Mouse (Mus musculus) left cerebral cortex, adult 2 months (tissue): Measurements from ENCODE around the gene Rnf220. TPM values are rescaled to one million over a fixed set of nuclear protein-coding genes. Genes with fewer than 3 reads are reported as not detected.

Source experiments
- DNase-seq, 2 experiments: peaks; one replicate each; pipeline ENCODE4 v3.0.0; 2021 to 2022; ENCODE audit warnings: low spot score in 2 of 2, mixed read lengths in 1 of 2; ENCODE audit errors: extremely low spot score in 1 of 2
- H3K27ac ChIP-seq: fragments of 200-600 bp; 2 replicates; pipeline ENCODE4 v1.8.1; 2022
- H3K4me3 ChIP-seq: fragments of 200-600 bp; 2 replicates; pipeline ENCODE4 v1.8.1; 2022
- CTCF ChIP-seq: fragments of 200-600 bp; IDR thresholded peaks from 2 replicates; pipeline ENCODE4 v1.8.1; 2022; ENCODE audit warnings: antibody characterized with exemption, mild to moderate bottlenecking, moderate library complexity
- intact Hi-C: fragments of 180-260 bp; cut with DNase I; formaldehyde crosslinking; loops from one replicate; pipeline ENCODE4 v1.15.1; 2025
- total RNA-seq, 2 experiments: library from RNA; stranded (reverse); gene quantifications; 2 replicates each; pipeline ENCODE4 v1.2.3; 2021

Gene Rnf220
- total RNA-seq, 2 experiments from 2014 or later, result 192 to 199 TPM

DNA sequence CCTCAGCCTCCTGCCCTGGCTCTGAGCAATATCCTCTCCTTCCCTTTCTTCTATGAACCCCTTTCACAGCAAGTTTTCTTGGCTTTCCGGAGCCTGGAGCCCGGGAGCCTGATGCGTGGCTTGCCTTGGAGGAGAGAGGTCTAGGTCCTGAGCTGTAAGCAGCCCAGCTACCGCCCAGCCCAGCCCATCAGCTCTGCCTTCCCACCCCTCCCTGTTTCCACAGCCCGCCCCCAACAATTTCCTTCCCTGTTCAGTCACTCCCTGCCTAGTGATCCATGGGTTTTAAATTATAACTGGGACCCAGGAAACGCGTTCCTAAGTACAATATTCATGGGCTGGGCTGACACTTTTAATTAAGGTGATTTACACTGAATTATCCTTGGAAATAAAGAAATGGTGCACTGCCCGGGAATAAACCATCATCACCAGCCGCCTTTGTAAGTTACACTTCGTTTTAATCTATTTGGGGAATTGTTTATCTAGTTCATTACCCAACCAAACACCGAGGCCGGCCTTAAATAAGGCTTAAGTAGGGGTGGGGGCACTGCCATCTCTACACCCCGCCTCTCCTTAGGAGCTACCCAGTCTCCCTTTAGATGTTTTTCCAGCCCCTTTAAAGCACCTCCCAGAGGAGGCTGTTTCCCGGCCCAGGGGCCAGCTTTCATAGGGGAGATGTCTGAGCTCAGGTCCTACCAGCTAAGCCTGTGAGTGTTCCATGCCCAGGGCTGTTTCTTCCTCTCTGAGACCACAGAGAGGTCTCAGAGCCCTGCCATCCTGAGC is 194.6 kb downstream of the Rnf220 start:
- Histone ChIP-seq H3K4me3 (no peak overlapping the region), H3K27ac (no peak overlapping the region)
- no peak for DNase-seq
- intact Hi-C loops, result no loop called here
- no peak for TF ChIP-seq CTCF

DNA sequence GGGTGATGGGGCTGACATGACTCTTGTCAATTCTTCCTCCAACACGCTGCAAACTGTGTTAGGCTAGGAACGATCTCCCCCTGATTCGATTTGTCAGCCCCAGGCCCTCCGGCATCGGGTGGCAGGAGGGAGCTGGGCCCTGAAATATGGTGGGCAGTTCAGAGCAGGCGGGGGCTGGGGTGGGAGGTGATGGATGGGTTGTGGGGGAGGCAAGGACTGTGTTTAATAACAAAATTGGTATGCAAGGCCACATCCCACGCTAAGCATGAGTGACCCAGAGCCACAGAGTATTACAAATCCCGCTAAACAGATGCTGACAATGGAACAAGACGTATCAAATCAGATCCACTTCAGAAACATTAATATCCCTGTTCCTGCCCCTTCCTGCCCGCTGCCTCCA is 196.9 kb downstream of the Rnf220 start:
- no peak overlapping the region for H3K4me3 ChIP-seq
- no peak overlapping the region for H3K27ac ChIP-seq
- TF ChIP-seq CTCF, result no peak
- DNase-seq, result no peak
- intact Hi-C loops, result no loop called here

DNA sequence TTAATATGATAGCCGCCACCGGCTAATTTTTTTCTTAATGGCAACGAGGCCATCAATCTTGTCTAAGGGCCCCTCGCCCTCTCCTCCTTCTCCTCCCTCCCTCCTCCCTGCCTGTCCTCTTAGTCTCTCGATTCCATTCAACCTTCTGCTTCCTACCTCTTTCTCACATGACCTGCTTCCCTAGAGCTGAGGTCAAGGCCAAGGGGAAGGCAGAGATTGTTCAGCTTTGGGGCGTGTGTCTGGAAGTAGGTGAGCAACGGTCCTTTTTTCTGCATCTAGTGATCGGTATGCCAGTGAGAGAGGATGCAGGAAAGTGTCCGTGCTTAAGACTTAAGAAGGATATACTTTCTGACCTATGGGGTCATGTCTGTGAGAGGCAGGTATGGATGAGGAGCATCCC is 199.0 kb downstream of the Rnf220 start:
- no peak for TF ChIP-seq CTCF
- H3K27ac ChIP-seq, result no peak overlapping the region
- intact Hi-C loops, result no loop called here
- DNase-seq, result no peak
- H3K4me3 ChIP-seq, result no peak overlapping the region

DNA sequence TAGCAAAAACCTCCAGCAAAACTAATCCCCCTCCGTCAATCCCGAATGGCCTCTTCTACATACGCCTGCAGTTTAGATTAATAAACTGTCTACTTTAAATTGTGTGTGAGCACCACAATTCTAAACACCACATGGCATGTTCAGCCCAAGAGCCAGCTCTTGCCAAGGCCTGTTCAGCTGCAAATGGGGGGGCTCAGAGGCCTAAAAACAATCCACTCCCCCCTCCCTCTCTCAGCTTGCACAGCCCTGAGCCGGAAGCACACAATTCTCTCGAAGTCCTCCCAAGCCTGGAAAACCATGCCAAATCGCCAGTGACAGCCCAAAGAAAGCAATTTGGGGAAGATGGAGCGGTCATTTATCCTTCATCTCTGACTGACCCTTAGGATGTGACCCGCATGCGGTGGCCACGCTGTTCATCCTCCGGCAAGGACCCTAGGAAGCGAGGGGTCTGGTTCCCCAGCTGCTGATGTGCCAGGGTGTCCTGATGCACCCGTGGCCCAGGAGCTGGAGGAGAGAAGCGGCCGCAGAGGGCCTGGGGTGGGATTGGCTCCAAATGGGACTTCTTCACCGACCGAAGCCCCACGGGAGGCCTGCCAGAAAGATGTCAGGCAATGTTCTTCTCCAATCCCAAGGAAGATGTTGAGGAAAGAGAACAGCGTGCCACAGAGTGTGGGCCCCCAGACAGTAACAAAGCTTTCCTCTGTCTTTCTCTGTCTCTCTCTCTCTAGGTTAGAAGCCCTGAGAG is 199.8 kb downstream of the Rnf220 start:
- Histone ChIP-seq H3K27ac (no peak overlapping the region), H3K4me3 (no peak overlapping the region)
- intact Hi-C loops, result no loop called here
- no peak for DNase-seq
- no peak for TF ChIP-seq CTCF

DNA sequence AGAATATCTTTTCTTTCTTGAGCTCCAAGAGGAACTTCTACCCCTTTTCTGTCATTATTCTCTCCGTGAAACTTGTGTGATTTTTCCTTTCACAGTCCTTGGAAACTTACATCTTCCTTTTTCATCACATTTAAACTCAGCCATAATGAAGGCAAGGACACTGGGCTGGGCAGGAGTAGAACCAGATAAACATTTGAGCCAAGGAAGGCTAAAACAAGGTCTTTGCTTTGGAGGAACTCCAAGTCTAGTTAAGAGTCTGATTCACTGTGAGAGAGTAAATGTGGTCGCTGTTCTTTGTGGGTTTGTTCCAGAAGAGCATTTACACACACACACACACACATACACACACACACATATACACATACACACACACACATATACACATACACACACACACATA is 205.2 kb downstream of the Rnf220 start:
- H3K27ac ChIP-seq, result no peak overlapping the region
- intact Hi-C loops, result no loop called here
- H3K4me3 ChIP-seq, result no peak overlapping the region
- TF ChIP-seq CTCF, result no peak
- no peak for DNase-seq

DNA sequence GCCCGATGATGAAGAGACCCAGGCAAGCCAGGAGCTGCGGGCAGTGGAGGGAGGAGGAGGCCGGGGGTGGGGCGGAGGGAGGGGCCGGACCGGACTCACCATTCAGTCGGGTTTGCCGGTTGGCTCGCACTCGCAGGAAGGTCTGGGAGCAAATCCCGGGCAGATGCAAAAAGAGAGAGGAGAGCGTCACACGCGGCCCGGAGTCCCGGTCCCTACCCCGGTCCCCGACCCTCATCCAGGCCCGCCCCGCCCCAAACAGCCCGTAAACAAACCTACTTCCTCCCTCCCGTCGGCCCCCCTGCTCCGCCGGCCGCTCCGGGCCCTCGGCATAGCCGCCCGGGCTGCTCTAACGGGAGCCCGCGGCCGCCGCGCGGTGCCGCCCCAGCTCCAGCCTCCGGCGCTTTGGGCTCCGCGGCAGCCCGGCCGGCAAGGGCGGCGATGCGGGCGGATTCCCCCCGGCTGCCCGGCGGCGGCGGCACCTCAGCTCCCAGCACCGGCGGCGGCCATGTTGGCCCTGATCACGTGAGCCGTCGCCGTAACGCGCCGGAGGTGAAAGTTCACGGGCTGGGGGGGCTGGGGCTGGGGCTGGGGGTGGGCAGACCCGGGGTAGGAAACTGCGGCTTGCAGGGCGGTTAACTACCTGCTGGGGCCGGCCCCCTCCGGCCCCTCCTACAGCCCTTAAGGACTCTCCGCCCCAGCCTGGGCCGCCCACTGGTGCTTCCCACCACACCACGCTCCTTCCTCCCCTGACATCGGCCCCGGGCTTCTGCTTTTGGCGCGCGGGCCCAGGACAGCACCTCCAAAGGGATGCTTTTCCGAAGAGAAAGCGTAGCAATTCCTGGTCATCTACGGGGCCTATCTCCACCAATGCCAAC is 207.7 kb downstream of the Rnf220 start:
- Histone ChIP-seq H3K27ac (peak overlapping the region; percentile 85), H3K4me3 (peak overlapping the region; percentile 68)
- intact Hi-C loops, result no loop called here
- TF ChIP-seq CTCF, result no peak
- peak; percentile 75 to 78 for DNase-seq

DNA sequence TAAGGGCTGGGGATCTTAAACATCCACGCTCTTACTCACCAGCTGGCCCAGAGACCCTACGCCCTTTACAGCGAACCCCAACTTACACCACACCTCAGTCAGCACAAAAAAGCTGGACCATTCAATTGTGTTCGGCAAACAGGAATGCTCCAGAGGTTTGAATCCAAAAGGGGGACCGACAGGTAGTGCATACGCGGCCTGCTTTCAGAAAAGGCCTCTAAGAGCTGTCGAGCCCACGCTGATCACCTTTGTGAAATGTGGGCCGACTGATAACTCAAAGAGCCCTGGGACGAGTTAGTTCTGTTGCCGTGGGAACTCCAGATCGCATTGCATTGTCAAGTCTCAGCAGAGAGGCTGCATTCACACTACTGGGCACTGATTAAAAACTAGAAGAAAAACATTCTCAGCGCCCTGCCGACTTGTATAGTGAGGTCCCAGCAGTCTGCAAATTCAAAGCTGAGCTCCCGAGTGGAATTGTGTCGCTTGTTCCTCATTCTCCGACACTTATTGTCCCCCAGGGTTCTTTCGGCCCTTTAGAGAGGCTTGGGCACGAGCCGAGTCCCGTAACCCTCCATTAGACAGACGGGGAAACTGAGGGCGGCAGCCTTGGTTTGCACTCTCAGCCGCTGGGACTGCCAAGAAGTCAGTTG is 208.4 kb downstream of the Rnf220 start:
- intact Hi-C loops, result no loop called here
- peak overlapping the region; percentile 85 for H3K27ac ChIP-seq
- DNase-seq, result no peak

DNA sequence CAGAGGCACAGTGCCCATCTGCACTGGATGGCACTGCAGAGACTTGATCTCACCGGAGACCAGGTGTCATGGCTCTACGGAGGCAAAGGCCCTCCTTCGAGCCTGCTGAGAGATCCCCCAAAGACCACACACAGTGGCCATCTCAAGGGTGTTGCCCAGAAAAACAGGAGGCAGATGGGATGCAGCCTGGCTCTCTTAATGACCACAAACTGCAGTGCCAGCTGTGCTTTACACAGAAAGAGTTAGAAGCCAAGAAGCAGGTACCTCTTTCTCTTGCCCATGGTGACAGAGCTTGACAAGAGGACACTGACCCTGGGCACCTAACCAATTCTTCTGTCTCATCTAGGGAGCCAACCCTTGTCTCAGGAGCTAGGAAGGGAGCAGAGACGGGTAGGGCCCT is 212.5 kb downstream of the Rnf220 start:
- no peak overlapping the region for H3K4me3 ChIP-seq
- no peak for TF ChIP-seq CTCF
- DNase-seq, result no peak
- H3K27ac ChIP-seq, result no peak overlapping the region
- intact Hi-C loops, result no loop called here

More for the DNA sequence above, 208.4 kb downstream of the Rnf220 start:
- H3K4me3 ChIP-seq, result peak overlapping the region; percentile 68
- TF ChIP-seq CTCF, result no peak

DNA sequence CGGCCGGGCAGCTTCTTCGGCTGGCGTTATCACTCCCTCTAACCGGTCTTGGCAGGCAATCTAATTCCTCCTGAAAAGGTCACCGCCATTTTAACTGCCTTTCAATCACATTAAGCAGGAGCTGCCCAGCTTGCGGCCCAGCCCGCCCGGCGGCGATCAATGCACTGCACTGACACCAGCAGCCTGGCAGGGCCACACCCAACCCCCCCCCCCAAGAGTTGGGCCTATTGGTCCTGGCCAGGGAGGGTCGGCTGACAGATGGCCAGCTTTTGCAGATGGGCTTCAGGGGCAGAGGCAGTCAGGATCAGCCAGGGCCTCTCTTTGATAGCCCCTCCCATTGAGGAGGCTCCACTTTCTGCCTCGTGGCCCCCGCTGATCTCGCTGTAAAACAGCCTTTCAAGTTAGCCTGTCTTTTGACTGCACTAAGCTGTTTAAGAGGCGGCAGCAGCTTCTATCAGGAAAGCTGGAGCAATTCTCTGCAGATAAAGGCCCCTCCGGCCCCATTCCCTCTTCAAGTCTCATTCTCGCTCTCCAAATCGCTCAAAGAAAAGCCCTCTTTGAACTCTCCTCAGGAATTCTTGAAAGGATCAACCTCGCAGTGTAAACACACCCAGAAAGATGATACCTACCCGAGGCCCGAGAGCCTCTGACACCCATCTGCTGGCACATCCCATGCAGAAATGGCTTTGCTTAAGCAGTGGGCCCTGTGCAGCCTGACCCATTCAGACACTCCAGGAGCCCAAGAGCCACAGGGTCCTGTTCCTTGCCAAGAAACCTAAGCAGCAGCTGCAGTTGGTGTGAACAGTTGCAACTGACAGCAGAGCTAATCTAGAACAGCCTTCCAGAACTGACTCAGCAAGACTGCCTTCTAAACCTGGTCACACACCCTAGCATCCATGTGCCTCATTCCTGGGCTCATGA is 213.3 kb downstream of the Rnf220 start:
- Histone ChIP-seq H3K4me3 (no peak overlapping the region), H3K27ac (no peak overlapping the region; the same call in 1 of the 2 replicates)
- intact Hi-C loops, result no loop called here
- TF ChIP-seq CTCF, result no peak
- DNase-seq, result no peak

DNA sequence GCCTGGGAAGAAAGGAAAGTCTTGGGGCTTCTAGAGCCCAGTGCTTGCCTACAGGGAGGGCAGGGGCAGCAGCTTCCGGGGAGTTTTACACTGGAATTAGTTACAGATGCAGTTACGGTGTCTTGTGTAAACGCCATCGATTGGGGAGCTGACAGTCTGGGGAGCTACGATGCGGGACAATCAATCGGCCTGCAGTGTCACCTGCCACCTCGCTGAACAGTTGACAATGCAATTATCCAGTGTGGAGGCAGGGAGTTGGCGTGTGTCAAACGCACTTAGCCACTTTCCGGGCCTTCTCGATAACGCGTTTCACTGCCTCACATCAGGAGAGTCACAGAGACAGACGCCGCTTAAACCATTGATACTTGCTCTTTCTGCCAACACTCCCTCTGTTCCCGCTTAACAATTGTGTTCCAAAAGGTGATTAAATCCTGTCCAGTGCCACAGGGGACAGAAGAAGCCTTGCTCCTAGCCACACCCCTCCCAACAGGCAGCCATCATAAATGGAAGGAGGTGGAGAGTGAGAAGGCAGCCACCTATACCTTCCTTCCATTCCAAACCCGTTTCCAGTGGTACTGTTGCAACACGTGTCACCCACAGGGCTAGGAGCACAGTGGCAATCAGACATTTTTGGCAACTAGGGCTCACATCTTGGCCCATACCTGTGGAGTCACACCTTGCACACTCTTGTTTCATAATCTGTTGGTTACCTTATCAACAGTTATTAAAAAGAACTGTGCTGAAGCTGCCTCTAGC is 215.6 kb downstream of the Rnf220 start:
- no peak overlapping the region for H3K4me3 ChIP-seq
- no peak overlapping the region for H3K27ac ChIP-seq

More for the DNA sequence above, 215.6 kb downstream of the Rnf220 start:
- no peak for DNase-seq
- intact Hi-C loops, result no loop called here
- no peak for TF ChIP-seq CTCF
